Mouse (Mus musculus) CH12.LX (cell line): ENCODE results near the gene E130208F15Rik.

Source experiments
- CTCF ChIP-seq, 2 experiments: IDR thresholded peaks in 1 of 2; conservative IDR thresholded peaks in 1 of 2; 2 replicates each; pipeline ENCODE4 v1.5.1; 2011 to 2012; ENCODE audit warnings: low read depth in 2 of 2, low read length in 2 of 2, improper control_type of control experiment in 1 of 2, inconsistent platforms in 1 of 2, mild to moderate bottlenecking in 1 of 2, moderate library complexity in 1 of 2
- E2F4 ChIP-seq: IDR thresholded peaks from 2 replicates; pipeline ENCODE4 v1.6.1; 2011; ENCODE audit warnings: low read depth, low read length, improper control_type of control experiment; ENCODE audit not compliant: insufficient replicate concordance
- EP300 ChIP-seq: IDR thresholded peaks from 2 replicates; pipeline ENCODE4 v1.6.1; 2011; ENCODE audit warnings: low read length, improper control_type of control experiment
- HCFC1 ChIP-seq: IDR thresholded peaks from 2 replicates; pipeline ENCODE4 v1.6.1; 2012; ENCODE audit warnings: low read depth, mild to moderate bottlenecking, inconsistent platforms, low read length, improper control_type of control experiment
- IRF4 ChIP-seq: IDR thresholded peaks from 2 replicates; pipeline ENCODE4 v1.6.1; 2014; ENCODE audit warnings: low read depth, mild to moderate bottlenecking, inconsistent platforms, low read length, improper control_type of control experiment
- MAFK ChIP-seq: IDR thresholded peaks from 2 replicates; pipeline ENCODE4 v1.6.1; 2011; ENCODE audit warnings: low read length, improper control_type of control experiment; ENCODE audit not compliant: insufficient replicate concordance
- POLR2A ChIP-seq: IDR thresholded peaks from 2 replicates; pipeline ENCODE4 v1.6.1; 2011; ENCODE audit warnings: low read depth, mild to moderate bottlenecking, improper control_type of control experiment, low read length
- POLR2AphosphoS2 ChIP-seq: IDR thresholded peaks from 2 replicates; pipeline ENCODE4 v1.6.1; 2011; ENCODE audit warnings: low read depth, low read length, improper control_type of control experiment
- SMC3 ChIP-seq: IDR thresholded peaks from 2 replicates; pipeline ENCODE4 v1.6.1; 2011; ENCODE audit warnings: low read depth, low read length, improper control_type of control experiment
- ZNF384 ChIP-seq: IDR thresholded peaks from 2 replicates; pipeline ENCODE4 v1.6.1; 2012; ENCODE audit warnings: low read depth, low read length, improper control_type of control experiment, inconsistent platforms

- TF ChIP-seq CTCF (conservative IDR thresholded peaks at IDR 0.05 in 1 of 2, IDR thresholded peaks at IDR 0.05 in 1 of 2; ENCODE audit: low read depth in 2 of 2, low read length in 2 of 2) (no peak), ZNF384 (no peak), MAFK (no peak), EP300 (no peak), POLR2AphosphoS2 (no peak), POLR2A (no peak), E2F4 (no peak), HCFC1 (no peak), SMC3 (no peak), IRF4 (no peak)
Observed at GRCm38 (mm10) chr7:30324300-30324944, 2.9 kb downstream of the E130208F15Rik start.
